Mouse (Mus musculus) E14TG2a.4 (cell line): ENCODE results near the gene Herpud1.

Experiments
- H3K27me3 ChIP-seq: 2 replicates; pipeline ENCODE4 v1.6.1; 2014; ENCODE audit warnings: low read length, control low read depth; ENCODE audit not compliant: insufficient read depth
- H3K36me3 ChIP-seq: 2 replicates; pipeline ENCODE4 v1.6.1; 2014; ENCODE audit warnings: low read length, control low read depth; ENCODE audit not compliant: insufficient read depth
- H3K4me1 ChIP-seq: replicated peaks from 2 replicates; pipeline ENCODE4 v1.6.1; 2014; ENCODE audit warnings: low read depth, low read length, control low read depth
- H3K4me3 ChIP-seq: replicated peaks from 2 replicates; pipeline ENCODE4 v1.5.1; 2014; ENCODE audit warnings: mild to moderate bottlenecking, low read length
- H3K9me3 ChIP-seq: 2 replicates; pipeline ENCODE4 v1.6.1; 2014; ENCODE audit warnings: low read length, control low read depth
- CTCF ChIP-seq: conservative IDR thresholded peaks from 2 replicates; pipeline ENCODE4 v1.5.1; 2014; ENCODE audit warnings: low read length
- NANOG ChIP-seq: IDR thresholded peaks from 2 replicates; pipeline ENCODE4 v1.6.1; 2014; ENCODE audit warnings: borderline replicate concordance, low read length, mixed read lengths
- POU5F1 ChIP-seq: IDR thresholded peaks from 2 replicates; pipeline ENCODE4 v1.6.1; 2014; ENCODE audit warnings: low read length, borderline replicate concordance

Gene Herpud1

DNA sequence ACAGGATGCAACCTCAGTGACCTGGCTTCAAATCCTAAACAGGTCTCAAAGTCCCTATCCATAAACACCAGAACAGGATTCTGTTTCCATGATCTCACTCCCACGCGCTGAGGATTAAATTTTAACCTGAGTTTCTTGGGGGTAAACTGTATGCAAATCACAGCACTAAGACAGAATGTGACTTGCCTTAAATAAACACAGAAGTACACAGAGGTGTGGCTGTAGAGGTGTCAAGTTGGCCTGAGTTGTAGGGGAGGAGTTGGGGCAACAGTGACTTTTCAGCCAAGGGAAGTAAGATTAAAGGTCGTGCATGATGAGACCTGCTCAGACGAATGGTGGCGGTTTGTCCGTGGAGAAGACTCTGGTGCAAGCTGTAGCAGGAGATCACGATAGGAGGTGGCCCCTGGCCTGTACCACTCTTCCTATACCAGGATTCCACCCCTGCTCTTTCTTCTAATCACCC, 32.1 kb upstream of the Herpud1 start:
- Histone ChIP-seq H3K36me3 (no peaks in the 10 kb centered on the region), H3K9me3 (no peaks in the 10 kb centered on the region), H3K27me3 (no peaks in the 10 kb centered on the region), H3K4me3 (no peak overlapping the region), H3K4me1 (no peaks in the 10 kb centered on the region)
- TF ChIP-seq CTCF (no peak), POU5F1 (no peak), NANOG (no peak)

DNA sequence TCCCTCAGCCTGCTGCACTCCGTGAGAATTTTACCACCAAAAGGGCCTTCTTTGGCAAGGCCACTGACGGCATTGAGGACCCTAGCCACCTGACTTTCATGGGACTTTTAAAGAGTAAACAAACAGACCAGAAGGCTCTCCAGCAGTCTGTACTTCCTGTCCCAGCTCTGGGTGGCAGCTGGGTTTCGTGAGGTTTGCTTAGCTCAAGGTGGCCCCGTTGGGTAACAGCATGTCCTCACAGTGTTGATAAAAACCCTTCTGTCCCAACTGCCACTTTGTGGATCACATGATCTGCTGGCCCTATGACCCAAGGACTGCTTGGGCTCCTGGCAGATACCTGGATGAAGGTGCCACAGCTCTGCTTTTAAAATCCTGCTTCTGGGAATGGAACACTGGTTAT, 31.7 kb upstream of the Herpud1 start:
- H3K4me1 ChIP-seq: no peaks in the 10 kb centered on the region
- H3K36me3 ChIP-seq: no peaks in the 10 kb centered on the region
- no peaks in the 10 kb centered on the region for H3K27me3 ChIP-seq
- H3K4me3 ChIP-seq: no peak overlapping the region
- H3K9me3 ChIP-seq: no peaks in the 10 kb centered on the region
- TF ChIP-seq CTCF (no peak), POU5F1 (no peak), NANOG (no peak)

GRCm38 (mm10) chr8:94357220-94357619, 29.0 kb upstream of the Herpud1 start:
- Histone ChIP-seq H3K4me3 (no peak overlapping the region), H3K36me3 (no peaks in the 10 kb centered on the region), H3K4me1 (no peaks in the 10 kb centered on the region), H3K9me3 (no peaks in the 10 kb centered on the region), H3K27me3 (no peaks in the 10 kb centered on the region)
- TF ChIP-seq POU5F1 (no peak), NANOG (no peak), CTCF (no peak)

GRCm38 (mm10) chr8:94358541-94358940, 27.7 kb upstream of the Herpud1 start:
- TF ChIP-seq NANOG (no peak), POU5F1 (no peak), CTCF (no peak)
- H3K4me3 ChIP-seq: no peak overlapping the region
- no peaks in the 10 kb centered on the region for H3K36me3 ChIP-seq
- no peaks in the 10 kb centered on the region for H3K4me1 ChIP-seq
- H3K9me3 ChIP-seq: no peaks in the 10 kb centered on the region
- H3K27me3 ChIP-seq: no peaks in the 10 kb centered on the region

GRCm38 (mm10) chr8:94361774-94362431, 24.3 kb upstream of the Herpud1 start:
- no peaks in the 10 kb centered on the region for H3K9me3 ChIP-seq
- TF ChIP-seq POU5F1 (no peak), CTCF (no peak), NANOG (no peak)
- H3K4me1 ChIP-seq: no peaks in the 10 kb centered on the region
- no peaks in the 10 kb centered on the region for H3K27me3 ChIP-seq
- H3K4me3 ChIP-seq: no peak overlapping the region
- H3K36me3 ChIP-seq: no peaks in the 10 kb centered on the region

DNA sequence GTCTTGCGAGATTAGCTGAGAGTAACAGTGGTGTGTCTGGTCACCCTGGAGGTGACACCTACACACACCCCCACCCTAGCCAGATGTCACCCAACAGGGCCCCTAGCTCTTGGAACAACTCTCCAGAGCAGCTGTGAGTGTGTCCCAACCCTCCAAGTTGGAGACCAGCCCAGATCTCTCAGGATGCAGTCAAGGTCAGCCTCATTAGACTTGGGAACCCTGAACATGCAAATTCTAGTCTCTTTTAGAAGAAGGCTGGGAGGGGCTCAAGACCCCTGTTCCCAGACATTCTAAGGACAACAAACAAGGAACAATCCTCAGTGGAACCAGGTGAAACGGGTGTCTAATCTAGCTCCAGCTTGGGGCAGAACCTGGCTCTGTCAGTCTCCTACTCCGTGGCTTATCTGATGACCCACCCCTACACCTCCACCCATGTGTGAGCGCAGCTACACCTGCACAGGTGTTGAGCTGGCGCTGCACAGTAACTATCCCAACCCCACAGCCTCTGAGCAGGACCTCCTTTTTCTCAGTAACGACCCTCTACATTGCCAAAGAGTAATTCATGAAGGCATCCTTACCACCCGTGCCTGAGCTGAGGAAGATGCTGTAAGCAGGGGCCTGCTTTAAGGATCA, 23.5 kb upstream of the Herpud1 start:
- no peaks in the 10 kb centered on the region for H3K27me3 ChIP-seq
- H3K36me3 ChIP-seq: no peaks in the 10 kb centered on the region
- no peak for TF ChIP-seq POU5F1
- no peak for TF ChIP-seq CTCF
- TF ChIP-seq NANOG: no peak
- H3K9me3 ChIP-seq: peaks cover 8% of the 10 kb centered on the region
- H3K4me1 ChIP-seq: no peaks in the 10 kb centered on the region
- no peak overlapping the region for H3K4me3 ChIP-seq

DNA sequence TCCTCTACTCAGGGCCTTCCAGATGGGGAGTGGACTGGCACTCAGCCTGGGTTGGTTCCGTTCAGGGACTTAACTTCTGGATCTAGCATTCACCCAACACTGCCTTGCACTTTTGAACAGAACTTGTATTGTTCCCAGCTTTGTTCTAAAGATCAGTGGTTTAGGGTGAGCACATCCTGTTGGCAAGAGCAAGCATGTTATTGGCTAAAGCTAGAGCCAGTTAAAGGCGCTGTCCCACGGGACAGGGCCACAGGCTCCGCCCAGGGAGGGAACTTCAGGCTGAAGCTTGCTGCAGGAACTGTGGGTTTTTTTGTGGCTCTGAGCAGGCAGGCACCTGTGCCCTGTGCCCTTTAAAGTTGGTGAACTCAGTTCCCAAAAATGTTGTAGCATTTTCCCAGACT, 22.9 kb upstream of the Herpud1 start:
- no peak overlapping the region for H3K4me3 ChIP-seq
- TF ChIP-seq NANOG (no peak), CTCF (no peak), POU5F1 (no peak)
- H3K36me3 ChIP-seq: no peaks in the 10 kb centered on the region
- no peaks in the 10 kb centered on the region for H3K4me1 ChIP-seq
- H3K27me3 ChIP-seq: no peaks in the 10 kb centered on the region
- peaks cover 13% of the 10 kb centered on the region for H3K9me3 ChIP-seq

DNA sequence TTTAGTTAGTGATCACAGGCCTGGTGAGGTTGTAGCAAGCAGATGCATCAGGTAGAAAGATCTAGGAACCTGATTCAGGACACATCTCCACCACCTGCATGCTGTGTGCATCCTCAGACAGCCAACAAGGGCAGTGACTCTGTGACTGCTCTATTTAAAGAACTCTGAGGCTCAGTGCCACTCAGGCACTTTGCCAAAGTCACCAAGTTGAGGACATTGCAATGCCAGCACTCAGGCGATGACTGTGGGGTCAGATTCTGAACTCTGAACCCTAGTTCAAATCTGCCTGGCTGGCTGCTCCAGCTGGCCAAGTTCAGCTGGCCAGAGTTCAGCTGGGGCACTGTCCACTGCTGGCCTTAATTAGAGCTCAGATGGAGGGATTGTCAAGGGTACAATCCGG, 22.3 kb upstream of the Herpud1 start:
- Histone ChIP-seq H3K4me3 (no peak overlapping the region), H3K36me3 (no peaks in the 10 kb centered on the region), H3K4me1 (no peaks in the 10 kb centered on the region), H3K27me3 (no peaks in the 10 kb centered on the region), H3K9me3 (peaks cover 19% of the 10 kb centered on the region)
- no peak for TF ChIP-seq POU5F1
- no peak for TF ChIP-seq NANOG
- TF ChIP-seq CTCF: no peak

GRCm38 (mm10) chr8:94364686-94365312, 21.4 kb upstream of the Herpud1 start:
- no peak for TF ChIP-seq POU5F1
- no peak for TF ChIP-seq CTCF
- TF ChIP-seq NANOG: no peak
- Histone ChIP-seq H3K9me3 (peaks cover 26% of the 10 kb centered on the region), H3K36me3 (no peaks in the 10 kb centered on the region), H3K27me3 (no peaks in the 10 kb centered on the region), H3K4me3 (no peak overlapping the region), H3K4me1 (no peaks in the 10 kb centered on the region)
